ENCODE assay signal across 8 mouse cellular contexts in the genomic region with DNA sequence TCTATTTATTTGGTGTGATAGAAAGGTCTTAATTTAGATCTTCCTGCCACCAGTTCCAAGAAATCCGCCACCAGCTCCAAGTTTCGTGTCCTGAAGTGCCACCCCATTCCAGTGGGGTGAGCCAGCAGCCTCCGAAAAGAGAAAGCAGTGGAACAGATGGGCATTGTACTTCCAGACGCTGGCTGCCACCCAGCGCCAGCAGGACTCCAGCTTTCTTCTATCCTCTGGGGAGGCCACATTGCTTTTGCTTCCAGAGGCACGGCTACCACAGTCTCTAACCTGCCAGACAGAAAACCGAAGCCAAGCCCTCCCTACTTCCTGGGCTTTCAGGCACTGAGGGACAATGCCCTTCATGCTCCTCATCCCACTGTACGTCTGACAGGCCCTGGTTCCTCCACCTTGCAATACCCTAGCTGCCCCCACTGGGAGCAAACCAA. TPM values are rescaled to one million over a fixed set of nuclear protein-coding genes. Genes with fewer than 3 reads are reported as not detected.
DNase-seq lines count a peak whose midpoint lies in the region; ATAC-seq lines count a peak whose summit lies in the region.

No protein-coding gene starts in this region.

- 81% methylated on average over 8 of the region's 8 CpGs for WGBS in kidney, embryonic 16.5 days

- H3K9me3 ChIP-seq in kidney, embryonic 16.5 days (ENCODE audit: low read length) = no peaks in the 10 kb centered on the region

- no peaks in the 10 kb centered on the region for H3K27me3 ChIP-seq in kidney, embryonic 16.5 days (ENCODE audit: insufficient read depth, low read length)

- DNase-seq in kidney, postnatal 10 days = peak; percentile 25
- DNase-seq in cerebellum, postnatal 36 days = peak; percentile 52 to 58
- peak; percentile 63 for DNase-seq in heart, adult 8-10 months (ENCODE audit: low spot score)
- DNase-seq in layer of hippocampus, postnatal 10 days (ENCODE audit: low spot score in 2 of 2) = peak; percentile 74 to 80
- DNase-seq in mesoderm, embryonic 11.5 days (ENCODE audit: low read depth, low spot score) = peak; percentile 11
- DNase-seq in T-cell, adult 2 months (ENCODE audit: low spot score) = no peak
- DNase-seq in thymus, postnatal 4 days = no peak

- no peak overlapping the region for H3K4me3 ChIP-seq in kidney, embryonic 16.5 days (ENCODE audit: low read length)

- H3K36me3 ChIP-seq in kidney, embryonic 16.5 days (ENCODE audit: insufficient read depth, low read length) = peaks cover 34% of the 10 kb centered on the region

- no peak overlapping the region for H3K9ac ChIP-seq in kidney, embryonic 16.5 days (replicated peaks; ENCODE audit: low read length)

- H3K4me2 ChIP-seq in kidney, embryonic 16.5 days (replicated peaks; ENCODE audit: low read depth, low read length) = no peak overlapping the region

- ATAC-seq in kidney, embryonic 16.5 days (ENCODE audit: low FRiP score, low TSS enrichment) = no peak

- no peak overlapping the region for H3K27ac ChIP-seq in kidney, embryonic 16.5 days (ENCODE audit: low read length)

- H3K4me1 ChIP-seq in kidney, embryonic 16.5 days (ENCODE audit: insufficient read depth, low read length) = no peaks in the 10 kb centered on the region

RNA-seq across cellular contexts. Expression of a gene that starts 54.1 kb away (rescaled TPM):
- polyA plus RNA-seq in kidney, embryonic 16.5 days (2015; fragmentation: Nextera tagmentation; extraction: Ambion mirVana) = 59.3 and 63.2 TPM in 2 replicates
- 10 to 100 TPM; 19.9 to 23.4 (median 22.0) TPM for total RNA-seq in heart, adult 8-10 months (2022)
- total RNA-seq in layer of hippocampus, postnatal 10 days (2021) = 10 to 100 TPM; 32.1 to 42.0 TPM

Comparison
In these comparisons a context has a peak if more than half of its experiments do, and no peak if none do; other contexts are left out.
1. DNase-seq: peak in kidney, postnatal 10 days (single experiment), cerebellum, postnatal 36 days (2 of 2), heart, adult 8-10 months (single experiment), layer of hippocampus, postnatal 10 days (2 of 2) and mesoderm, embryonic 11.5 days (single experiment); none in T-cell, adult 2 months (single experiment) and thymus, postnatal 4 days (single experiment).